Mouse (Mus musculus) erythroblast, adult 5-6 weeks (primary cell): ENCODE measurements around the gene Taf1c. TPM values are rescaled to one million over a fixed set of nuclear protein-coding genes. Genes with fewer than 3 reads are reported as not detected.

Source experiments
- ATAC-seq: replicated peaks from 2 replicates; pipeline ENCODE4 v1.8.0; 2016; ENCODE audit warnings: moderate number of reproducible peaks, mild to moderate bottlenecking, moderate TSS enrichment, inconsistent platforms; ENCODE audit not compliant: poor library complexity, low FRiP score, severe bottlenecking
- total RNA-seq, 2 experiments: library from RNA; stranded (forward) in 1 of 2; stranded (reverse) in 1 of 2; fragments of 150-400 nt in 1 of 2; fragments of 200-764, 138-1000 nt in 1 of 2; gene quantifications; 2 replicates each; pipeline versions ENCODE4 v1.2.3 to v1.2.4; 2015 to 2017; ENCODE audit warnings: low replicate concordance in 2 of 2

Taf1c gene
- total RNA-seq, 2 experiments from 2014 or later: 3.7 to 8.3 TPM

DNA sequence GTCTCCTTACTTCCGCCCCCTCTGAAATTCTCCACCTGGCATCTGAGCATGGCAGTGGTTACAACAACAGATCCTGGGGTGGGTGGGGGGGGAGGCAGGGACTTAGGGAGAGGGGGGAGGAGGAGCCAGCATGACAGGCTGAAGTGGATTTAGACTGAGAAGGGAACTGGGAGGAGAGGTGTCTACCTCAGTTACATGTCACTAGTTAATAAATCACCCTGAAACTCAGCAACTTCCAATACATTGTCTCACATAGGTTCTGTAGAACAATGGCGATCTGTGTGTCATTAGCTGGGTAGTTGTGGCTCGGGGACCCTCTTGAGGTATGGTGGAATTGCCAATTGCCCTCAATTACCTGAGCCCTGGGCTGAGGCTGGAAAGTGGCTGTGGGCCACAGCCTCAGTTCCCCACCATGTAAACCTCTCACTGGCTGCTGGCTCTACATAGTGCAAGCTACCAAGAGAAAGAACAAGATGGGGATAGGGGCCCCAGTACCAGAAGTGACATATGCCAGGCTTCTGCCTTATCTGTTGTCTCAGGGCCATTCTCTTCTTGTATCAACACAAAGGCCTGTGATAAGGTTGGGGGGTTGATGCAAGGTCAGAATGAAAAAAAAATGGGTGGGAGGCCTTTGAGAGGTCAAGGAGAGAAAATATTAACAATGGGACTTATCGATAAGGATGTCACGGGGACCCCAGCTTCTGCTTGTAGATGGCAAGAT, 24.4 kb downstream of the Taf1c start:
- 0 out of 2 replicates have a peak, but pooled peaks have one; percentile 31 for ATAC-seq

DNA sequence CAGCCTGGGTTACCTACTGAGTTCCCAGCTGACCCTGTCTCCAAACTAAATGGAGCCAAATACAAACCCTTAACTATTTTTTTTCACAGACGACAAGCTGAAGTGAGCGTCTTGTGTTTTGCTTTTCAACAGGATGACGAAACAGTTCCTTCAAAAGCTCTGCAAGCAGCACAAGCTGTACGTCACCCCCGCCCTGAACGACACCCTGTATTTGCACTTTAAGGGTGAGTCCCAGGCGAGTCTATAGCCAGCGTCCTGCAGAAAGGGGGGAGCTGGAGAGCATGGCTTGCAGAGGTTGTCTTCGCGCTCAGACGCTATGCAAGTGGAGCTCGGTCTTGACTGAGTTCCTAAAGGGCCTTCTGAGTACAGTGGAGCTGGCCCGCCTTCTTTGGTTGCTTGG, 25.9 kb downstream of the Taf1c start:
- ATAC-seq: no peak

DNA sequence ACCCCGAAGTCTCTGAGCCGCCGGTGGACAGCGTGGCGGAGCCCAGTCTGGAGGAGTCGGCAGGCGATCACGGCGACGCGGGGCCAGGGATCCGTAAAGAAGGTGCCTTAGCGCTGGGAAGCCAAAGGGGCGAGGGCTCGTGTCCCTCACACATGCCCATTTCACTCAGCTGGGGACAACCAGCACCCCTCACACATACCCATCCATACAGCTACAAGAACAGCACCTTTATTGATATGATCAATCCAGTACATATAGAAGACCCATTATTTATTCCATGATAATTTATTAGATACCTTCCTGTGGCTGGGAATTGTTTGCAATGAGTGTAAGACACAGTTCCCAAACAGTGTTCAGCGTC, 29.7 kb downstream of the Taf1c start:
- ATAC-seq: no peak

GRCm38 (mm10) chr8:119574437-119575365, 30.3 kb downstream of the Taf1c start, which contains the start of the genes Hsdl1 and Dnaaf1:
Gene Hsdl1 (minus strand): TSS chr8:119575183.
Gene Dnaaf1 (plus strand): TSS chr8:119575235.
- peak; percentile 90 for ATAC-seq

DNA sequence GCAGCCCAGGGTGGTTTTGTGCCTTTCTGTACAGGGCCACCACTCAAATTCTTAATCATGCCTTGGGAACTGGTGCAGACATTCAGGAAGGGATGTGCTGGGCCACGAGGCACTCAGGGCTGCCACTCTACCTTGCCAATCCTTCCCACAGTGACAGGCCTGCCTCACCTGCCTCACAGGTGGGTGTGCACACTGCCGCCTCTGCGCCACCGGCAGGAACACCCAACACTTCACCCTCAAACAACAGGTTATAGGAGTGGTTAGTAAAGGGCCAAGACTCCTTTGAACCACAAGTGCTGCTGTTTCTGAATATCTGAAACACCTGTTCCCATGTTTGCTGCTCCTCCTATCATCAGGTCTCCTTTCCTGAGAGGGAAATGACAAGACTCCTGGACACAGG, 32.6 kb downstream of the Taf1c start:
- no peak for ATAC-seq

GRCm38 (mm10) chr8:119571135-119571534, 33.9 kb downstream of the Taf1c start:
- no peak for ATAC-seq

DNA sequence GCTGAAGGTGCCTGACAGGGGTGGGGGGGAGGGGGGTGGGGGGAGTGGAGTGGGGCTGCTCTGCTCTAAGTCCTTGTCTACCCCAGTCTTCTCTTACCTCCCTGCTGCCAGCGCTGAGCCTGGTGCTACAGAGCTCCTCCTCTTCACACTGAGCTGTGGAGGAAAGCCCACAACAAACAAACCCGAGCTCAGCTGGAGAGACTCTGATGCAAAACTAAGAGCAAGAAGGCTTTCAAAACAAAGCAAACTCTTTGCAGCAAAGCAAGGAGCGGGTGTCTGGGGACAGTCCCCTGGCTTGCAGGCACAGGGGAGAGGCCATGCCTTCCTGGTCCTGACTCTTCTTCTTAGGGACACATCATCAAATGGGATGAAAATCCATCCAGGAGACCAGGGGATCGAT, 35.1 kb downstream of the Taf1c start:
- ATAC-seq: no peak

GRCm38 (mm10) chr8:119568951-119569350, 36.1 kb downstream of the Taf1c start:
- ATAC-seq: no peak

DNA sequence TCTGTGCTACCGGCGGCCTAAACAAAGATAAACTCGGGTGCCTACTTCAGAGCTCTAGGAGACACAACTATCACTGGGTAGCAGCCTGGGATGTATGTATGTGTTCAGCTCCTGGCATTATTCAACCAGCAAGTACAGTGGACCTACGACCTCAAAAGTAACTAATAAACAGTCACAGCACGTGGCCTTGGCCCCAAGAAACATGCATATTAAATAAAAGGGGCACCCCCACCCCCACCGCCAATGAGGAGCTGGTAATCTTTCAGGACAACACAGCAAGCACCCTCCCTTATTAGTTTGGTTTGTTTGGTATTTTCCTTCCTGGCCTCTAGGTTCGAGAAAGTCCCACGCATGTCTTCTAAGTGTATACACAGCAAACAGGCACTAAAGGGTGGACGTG, 36.8 kb downstream of the Taf1c start:
- ATAC-seq: no peak

DNA sequence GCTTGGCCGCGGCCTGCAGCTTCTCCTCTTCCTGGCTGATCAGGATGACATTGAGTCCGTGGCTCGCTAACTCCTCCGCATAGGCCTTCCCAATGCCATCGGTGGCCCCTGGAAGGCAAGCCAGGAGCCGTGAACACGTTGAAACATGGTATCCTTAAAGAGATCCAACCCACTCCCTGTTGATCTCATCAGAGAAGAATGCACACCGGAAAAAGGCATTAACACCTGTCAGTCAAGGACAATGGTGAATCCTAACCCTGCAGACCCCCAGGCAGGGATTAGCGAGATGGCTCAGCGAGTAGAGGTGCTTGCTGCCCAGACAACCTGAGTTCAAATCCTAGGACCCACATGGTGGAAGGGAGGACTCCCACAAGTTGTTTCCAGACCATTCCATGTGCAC, 38.7 kb downstream of the Taf1c start:
- no peak for ATAC-seq

GRCm38 (mm10) chr8:119563849-119564251, 41.2 kb downstream of the Taf1c start:
- ATAC-seq: no peak

DNA sequence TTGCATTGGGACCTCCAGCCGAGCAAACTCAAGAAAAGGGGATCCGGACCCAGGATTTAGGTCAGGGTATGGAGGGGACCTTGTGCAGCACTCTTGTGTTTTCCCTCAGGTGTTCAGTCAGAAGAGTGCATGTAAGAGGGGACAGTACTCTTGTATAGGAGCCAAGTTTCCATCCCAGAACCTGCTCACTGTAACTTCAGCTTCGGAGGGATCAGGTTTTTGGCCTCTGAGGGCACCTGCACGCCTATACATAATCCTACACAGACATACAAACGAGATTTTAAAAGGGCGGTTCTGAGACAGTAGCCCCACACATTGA, 45.7 kb downstream of the Taf1c start:
- ATAC-seq: no peak

DNA sequence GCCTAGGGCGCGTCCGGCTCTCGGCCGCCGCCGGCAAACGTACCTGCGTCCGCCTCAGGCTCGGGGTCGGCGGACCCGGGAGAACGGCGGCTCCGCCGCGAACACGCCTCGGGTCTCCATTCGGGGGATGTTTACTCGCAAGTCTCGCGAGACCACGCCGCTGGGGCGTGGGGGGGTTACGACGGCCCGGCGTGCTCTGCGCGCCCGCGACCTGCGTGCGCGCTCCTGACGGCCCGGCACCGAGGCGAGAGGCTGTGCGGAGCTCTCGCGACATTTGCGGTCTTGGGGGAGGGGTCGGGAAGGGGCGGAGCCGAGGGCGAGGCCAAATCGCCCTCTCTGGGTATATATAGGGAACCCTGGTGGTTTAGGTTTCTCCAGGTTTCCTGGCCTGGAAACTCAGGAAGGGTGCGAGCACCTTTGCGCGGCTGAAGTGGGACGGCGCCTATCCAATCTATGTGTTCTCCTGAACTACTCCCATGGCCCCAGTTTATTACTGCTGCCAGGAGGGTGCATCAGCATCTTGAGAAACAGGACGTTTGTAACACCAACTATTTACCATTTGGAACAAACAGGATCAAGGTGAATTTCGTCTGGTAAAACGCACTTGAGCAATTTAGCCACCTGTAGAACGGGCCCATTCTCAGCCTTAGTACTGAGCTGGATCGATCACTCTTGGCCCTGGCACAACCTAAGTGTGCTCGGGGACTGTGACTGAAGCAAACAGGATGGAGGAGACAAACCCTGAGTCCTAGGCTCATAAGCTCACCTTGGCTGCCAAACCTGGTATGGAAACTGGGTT, 46.2 kb downstream of the Taf1c start, which contains the start of gene Mbtps1:
Mbtps1 (minus strand) TSS at position 133 of the 799 bp plus-strand sequence.
- peak; percentile 90 for ATAC-seq

- ATAC-seq: peak; percentile 70
Observed at GRCm38 (mm10) chr8:119557821-119558602, 47.0 kb downstream of the Taf1c start.

DNA sequence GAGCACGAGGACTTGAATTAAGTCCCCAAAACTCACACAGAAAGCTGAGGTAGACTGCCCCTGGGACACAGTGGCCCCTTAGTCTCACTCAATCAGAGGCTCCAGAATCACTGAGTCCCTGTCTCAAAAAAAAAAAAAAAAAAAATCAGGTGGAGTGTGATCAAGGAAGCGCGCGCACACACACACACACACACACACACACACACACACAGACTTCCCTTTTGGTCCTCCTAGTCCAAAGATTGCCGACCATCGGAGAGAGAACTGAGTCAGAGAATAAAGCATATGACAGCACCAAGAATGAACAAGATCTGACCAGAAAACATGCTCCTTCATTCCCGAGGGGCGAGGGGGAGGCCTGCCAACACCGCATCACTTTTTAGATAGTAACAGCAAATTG, 47.9 kb downstream of the Taf1c start:
- ATAC-seq: no peak

- no peak for ATAC-seq
Observed at GRCm38 (mm10) chr8:119555861-119556260, 49.2 kb downstream of the Taf1c start.

- ATAC-seq: no peak
Observed at GRCm38 (mm10) chr8:119552967-119553366, 52.1 kb downstream of the Taf1c start.

GRCm38 (mm10) chr8:119548560-119549113, 56.4 kb downstream of the Taf1c start:
- ATAC-seq: no peak
